Mouse (Mus musculus): Measurements from ENCODE around the gene Ptpn3.
"Not testable (repeated sequence)": the region's sequence is repeated elsewhere in the genome, so short reads cannot be mapped to it uniquely, and the experiment has no call there.

The Ptpn3 gene

DNA sequence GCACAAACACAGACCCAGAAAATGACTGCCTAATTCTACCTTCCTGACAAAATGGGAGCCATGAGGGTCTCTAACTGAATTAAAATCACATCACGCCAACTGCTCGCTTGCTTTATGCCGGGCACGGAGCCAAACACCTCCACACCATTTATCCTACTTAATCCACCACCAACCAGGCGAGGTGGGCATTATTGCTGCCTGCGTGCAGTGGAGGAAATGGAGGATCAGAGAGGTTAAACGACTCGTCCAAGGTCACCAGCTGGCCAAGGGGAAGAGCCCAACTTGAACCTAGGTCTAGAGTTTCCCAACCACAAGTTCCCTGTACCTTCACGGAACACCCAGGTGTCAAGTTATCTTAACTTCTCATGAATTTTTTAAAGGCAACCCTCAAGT is 2.3 kb downstream of the Ptpn3 start:
- no peak for DNase-seq (ENCODE audit: low spot score in 2 of 2)

DNA sequence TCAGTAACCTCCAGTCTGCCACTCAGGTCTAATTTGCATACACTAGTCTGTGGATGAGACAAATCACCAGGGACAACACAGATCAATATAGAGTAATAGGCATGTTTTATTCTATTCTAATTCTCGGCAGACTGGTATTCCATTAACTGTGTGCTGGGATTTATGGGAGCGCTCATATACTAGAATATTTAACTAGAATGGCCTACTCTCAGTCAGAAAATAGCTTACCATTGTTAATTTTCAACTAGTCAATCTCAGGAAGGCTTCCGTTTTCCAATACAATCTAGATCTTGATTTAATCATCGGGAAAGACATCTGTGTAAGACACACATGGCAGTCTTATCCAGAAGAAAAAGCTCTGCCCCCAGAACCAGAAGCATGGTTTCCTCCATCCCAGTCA is 3.5 kb downstream of the Ptpn3 start:
- no peak for DNase-seq (ENCODE audit: low spot score in 2 of 2)

DNA sequence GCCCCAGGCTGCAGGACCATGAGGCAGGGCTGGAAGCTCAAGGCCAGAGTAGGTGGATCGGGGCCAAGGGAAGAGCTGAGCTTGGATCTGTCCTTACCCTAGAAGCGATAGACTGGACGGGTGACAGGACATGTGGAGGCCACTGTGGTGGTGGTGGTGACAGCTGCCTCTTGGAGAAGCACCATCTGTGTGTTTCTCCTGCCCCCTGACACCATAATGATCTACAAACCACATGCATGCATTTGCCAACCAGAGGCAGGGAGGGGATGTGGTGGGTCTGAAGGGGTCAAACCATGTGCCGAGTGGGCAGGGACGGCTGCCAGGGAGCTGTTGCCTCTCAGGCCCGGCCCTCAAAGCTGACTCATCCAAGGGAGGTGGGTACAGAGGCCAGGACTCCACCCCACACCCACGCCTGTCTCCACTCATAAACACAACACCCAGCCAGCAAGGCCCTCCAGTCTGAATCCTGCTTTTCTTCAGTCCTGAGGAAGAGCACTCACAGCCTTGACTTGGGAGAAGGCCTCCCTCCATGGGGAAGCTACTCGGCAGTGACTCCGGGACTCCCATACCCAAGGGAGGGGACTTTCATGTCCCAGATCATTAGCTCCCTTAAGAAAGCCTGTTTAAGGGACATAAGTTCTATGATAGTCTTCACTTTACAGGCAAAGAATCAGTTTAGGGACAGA is 6.5 kb downstream of the Ptpn3 start:
- DNase-seq (ENCODE audit: low spot score in 2 of 2): no peak

DNA sequence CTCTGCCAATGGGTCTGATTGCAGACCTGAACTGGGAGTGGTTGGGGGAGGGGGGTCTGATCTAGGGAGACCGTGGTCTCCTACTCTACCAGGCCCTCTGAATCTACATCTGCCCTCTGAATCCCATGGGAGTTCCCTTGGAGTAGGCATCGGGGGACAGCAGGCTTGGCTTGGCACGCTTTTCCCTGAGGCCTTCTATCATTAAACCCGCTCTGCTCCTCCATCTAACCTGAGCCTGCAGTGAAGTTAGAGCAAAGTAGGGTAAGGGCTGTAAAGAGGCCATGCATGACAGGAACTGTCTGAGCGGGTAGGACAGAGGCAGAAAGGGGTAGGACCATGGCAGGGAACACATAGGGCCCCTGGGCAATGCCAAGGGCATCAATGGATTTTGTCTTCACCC is 9.0 kb downstream of the Ptpn3 start:
- no peak for DNase-seq (ENCODE audit: low spot score in 2 of 2)

DNA sequence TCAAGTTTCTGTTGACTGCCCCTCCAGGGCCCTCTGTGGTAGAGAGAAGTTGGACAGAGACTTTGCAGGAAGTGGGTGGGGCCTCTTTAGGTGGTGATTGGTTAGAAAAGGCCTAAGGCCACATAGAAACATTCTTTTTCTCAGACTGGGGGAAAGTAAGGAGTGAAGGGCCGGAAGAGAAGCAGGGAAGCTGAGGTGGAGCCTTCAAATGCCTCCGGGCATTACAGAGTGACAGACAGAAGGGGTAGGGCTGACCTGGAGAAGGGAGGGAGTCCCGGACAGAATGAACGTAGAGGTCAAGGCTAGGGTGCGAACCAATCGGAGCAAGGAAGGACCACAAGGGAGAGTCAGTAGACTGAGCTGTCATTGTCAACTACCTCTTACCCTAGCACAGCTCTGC is 11.6 kb downstream of the Ptpn3 start:
- no peak for DNase-seq (ENCODE audit: low spot score in 2 of 2)

DNA sequence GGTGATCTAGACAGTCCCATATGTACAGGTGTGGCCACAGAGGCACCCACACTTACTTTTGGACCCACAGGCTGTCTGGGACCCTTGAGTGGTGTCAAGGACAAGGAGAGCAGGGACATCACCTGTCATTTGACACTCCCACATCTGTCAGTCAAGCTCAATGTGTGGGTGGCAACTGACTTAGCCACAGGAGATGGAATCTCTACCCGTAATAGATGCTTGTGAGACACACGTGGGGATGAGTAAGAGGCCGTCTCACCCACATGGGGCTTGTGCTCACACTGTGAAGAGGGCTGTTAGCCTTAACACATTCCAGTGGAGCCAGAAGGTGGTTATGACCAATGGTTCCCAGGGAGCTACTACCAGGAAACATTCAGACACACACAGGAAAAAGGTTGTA is 13.8 kb downstream of the Ptpn3 start:
- no peak for DNase-seq (ENCODE audit: low spot score in 2 of 2)

DNA sequence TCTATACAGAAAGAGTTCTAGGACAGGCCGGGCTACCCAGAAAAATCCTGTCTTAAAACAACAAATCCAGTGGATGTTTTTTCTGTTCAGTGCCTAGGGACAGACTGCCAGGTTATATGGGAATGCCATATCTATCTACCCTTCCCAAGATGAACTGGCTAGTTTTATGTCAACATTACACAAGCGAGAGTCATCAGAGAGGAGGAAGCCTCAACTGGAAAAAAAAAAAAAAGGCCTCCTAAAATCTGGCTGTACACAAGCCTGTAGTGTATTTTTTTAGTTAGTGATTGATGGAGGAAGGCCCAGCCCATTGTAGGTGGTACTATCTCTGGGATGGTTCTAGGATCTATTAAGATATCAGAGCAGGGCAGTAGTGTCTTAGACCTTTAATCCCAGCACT is 16.4 kb downstream of the Ptpn3 start:
- DNase-seq (ENCODE audit: low spot score in 2 of 2): no peak

DNA sequence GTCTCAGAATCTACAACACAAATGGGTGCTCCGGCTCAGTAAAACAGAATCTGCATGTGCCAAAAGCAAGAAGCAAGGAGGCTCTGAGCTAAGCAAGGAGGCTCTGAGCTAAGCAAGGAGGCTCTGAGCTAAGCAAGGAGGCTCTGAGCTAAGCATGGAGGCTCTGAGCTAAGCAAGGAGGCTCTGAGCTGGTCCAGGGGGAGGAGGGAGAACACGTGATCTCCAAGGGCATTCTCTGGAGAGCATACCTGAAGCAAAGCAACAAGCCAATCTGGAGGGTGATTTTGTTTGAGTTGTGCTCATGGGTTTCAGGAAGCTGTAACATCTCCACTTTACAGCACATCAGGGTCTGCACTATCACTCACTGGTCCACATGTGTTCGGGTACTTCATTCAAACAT is 18.4 kb downstream of the Ptpn3 start:
- DNase-seq (ENCODE audit: low spot score in 2 of 2): no peak

DNA sequence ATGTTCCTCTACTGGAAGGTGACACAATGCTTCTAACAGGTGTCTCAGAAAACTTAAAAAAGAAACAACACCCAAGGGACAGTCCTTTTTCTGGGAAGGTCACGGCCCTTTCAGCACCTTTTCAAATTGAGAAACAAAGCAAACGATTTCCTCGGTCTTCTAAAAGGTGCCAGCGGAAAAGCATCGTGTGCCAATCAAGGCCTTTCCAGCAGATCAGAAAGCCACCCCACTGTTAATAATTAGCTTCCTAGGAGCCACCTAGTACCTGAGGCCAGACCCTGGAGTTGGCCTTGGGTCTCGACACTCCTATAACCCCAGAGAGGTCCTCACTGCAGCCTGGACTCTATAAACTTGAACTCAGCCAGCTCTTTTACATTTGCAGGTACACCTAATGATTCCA is 19.0 kb downstream of the Ptpn3 start:
- no peak for DNase-seq (ENCODE audit: low spot score in 2 of 2)

DNA sequence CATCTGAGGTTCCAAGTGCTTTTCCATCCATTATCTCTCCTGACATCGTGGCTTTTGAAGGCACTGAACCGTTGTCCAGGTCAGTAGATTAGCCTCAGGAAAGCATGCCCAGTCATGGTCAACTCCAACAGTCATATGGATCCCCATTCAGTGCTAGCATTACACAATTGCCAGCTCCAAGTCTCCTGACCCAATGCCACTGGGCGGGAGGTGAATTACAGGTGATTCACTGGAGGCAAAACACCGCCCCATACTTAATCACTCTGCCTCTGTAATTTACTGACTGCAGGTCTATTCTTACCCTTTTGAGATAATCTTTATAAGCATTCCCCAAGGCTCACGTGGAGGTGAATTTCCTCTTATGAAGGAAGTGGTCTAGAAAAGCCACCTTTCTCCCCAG is 19.5 kb downstream of the Ptpn3 start:
- no peak for DNase-seq (ENCODE audit: low spot score in 2 of 2)

DNA sequence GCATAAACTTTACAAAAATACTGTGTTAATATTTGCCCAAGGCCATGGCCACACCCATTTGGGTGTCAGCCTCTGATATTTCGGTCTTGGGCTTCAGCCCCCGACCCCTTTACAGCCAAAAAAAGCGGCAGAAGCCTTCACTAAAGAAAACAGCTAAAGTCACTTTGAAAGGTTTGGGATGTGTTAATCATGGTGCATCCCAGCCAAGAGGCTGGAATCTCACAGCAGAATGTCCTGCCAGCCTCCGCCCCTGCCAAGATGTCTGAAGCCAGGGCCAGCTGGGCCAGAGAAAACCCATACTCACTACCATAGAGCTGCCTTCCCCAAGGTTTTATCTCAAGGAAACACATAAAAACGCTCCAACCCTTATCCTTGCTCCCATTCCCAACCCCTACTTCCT is 20.7 kb downstream of the Ptpn3 start:
- DNase-seq (ENCODE audit: low spot score in 2 of 2): no peak

DNA sequence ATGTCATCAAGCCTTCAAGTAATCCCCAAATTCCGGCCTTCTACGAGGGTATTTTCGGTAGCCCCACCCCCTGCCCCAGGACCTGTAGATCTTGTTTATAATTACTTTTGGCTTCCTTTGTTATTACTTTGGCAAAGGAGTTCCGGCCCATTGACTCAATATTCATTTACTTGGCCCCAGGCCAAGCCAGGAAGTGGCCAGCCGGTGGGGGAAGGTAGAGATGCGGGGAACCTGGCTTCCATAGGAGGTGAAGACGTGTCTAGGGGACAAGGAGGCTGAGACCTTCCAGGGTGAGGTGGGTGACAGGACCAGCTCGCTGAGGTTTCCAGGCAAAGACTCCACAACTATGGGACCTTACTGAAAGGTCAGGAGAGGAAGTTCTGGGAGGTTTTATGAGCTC is 22.4 kb downstream of the Ptpn3 start:
- DNase-seq (ENCODE audit: low spot score in 2 of 2): peak; percentile 23 to 30

DNA sequence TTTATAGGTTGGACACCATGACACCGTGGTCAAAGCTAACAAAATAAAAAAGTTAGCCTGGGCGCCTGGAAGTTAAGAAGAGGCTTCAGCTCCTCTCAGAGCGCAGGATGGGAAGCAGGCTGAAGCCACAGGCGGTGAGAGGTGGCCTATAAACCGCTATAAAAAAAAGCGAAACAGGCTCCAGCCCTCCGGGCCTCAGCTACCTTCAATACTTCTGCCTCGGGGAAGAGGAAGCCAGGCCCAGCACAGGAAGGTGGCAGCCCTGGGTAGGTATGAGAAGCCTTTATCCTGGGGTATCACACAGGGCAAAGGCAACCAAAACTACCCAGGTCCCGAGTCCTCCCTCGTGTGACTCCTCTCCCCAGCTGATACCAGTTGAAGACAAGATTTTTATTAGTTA is 22.8 kb downstream of the Ptpn3 start:
- DNase-seq (ENCODE audit: low spot score in 2 of 2): no peak

DNA sequence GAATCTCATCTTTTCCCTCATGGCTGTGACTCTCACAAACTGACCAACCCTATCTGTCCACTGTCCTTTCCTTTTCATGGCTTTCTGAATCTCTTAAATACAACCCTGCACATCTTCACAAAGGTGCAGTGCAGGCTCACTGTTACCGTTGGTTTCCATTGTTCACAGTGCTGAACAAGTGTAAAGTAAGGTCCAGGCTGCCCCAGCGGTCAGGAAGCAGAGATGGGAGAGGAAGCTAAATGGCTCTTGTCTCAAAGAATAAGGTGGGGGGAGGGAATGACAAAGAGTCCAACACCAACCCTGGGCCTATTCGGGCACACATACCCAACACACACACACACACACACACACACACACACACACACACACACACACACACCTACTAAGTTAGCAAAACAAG is 24.0 kb downstream of the Ptpn3 start:
- no peak for DNase-seq (ENCODE audit: low spot score in 2 of 2)

DNA sequence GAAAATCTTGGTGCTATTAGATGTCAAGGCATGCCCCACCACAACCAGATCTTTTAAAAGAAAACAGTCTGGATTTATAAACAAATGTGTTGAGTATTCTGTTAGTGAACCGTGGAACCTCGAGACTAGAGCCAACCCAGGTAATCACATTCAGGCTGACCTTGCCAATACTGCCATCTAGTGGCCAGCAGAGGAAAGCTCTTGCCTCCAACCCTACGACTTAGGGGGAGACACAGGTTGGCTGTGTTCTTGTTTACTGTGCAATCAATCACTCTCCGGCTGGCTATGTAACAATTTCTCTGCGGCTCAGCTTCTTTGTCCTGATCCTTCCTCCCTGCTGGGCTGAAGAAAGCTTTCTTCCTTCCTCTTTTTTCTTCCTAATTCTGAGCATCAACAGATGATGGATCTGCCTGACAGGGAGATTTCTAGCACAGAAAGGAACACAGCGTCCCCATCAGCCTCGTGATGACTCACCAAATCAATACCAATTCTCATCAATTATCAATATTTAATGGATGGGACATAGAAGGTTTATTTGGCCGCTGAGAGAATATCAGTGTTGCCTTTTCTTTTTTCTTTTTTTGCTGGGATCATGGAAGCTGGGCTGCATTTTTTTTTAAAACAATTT is 26.4 kb downstream of the Ptpn3 start:
- DNase-seq (ENCODE audit: low spot score in 2 of 2): peak; percentile 46 to 50

DNA sequence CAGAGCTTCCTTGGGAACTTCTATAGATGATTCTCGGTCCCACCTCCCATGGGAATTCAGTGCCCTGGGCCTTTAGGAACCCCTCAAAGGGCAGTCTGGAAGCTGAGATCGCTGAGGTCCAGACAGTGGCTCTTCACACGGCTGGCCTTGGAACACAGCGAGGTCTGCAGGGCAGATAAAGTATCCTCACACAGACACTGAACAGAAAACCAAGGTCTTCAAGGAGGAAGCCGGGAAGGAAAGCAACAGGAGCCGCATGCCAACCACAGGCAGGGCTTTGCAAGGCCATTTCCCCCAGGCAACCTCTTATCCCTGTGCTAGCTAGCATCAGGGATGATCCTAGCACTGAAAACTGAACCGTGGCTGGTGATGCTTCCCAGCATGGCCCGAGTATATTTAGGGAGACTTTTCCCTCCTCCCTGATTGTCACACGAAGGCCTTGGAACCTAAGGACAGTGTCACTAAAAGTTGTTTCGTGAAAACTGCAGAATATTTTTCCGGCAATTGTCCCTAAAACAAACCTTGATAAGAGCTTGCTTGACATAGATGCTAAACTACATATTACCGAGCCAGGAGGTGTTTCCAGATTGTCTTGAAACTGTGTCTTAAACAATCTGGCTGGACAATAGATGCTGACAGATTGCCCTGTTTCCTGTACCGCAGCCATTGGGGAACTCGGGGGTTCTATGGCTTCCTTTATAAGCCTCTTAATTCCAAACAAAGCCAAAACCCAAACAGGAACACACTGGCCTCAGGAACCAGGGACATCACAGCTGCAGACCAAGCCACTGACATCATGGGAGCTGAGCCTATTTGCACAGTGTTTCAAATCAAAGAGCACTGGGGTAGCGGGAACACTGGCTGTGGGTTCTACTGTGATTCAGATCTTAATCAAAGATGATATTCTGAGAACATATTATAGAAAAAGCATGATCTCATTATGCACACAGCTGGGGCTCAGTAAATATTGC is 27.8 kb downstream of the Ptpn3 start:
- no peak for DNase-seq (ENCODE audit: low spot score in 2 of 2)

DNA sequence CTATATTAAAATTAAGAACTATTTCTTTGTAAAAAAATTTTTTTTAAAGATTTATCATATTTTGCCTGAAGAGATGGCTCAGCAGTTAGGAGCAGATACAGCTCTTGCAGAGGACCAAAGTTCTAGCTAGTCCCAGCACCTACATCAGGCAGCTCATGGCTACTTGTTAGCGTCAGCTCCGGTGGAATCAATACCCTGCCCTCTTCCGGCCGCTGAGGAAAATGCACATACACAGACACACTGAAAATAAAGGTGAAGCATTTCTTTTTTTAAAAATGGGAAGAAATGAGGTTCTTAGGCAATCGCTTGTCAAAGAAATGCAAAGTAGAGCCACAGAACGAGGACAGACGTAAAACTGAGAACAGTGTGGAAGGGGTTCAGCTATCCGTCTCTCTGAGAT is 30.6 kb downstream of the Ptpn3 start:
- no peak for DNase-seq (ENCODE audit: low spot score in 2 of 2)

DNA sequence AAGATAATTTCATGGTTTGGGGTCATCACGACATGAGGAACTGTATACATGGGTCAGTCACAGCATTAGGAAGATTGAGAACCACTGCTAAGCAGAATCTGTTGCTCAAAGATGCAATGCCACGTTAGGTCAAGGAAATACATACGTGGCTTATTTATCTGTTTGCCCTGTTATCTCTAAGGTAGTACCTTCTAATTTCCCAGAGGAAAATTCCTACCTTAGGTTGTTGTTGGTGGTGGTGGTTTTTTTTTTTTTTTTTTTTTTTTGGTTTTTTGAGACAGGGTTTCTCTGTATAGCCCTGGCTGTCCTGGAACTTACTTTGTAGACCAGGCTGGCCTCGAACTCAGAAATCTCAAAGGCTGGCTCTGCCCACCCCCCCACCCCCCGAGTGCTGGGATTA is 31.1 kb downstream of the Ptpn3 start:
- DNase-seq (ENCODE audit: low spot score in 2 of 2): not testable (repeated sequence)

DNA sequence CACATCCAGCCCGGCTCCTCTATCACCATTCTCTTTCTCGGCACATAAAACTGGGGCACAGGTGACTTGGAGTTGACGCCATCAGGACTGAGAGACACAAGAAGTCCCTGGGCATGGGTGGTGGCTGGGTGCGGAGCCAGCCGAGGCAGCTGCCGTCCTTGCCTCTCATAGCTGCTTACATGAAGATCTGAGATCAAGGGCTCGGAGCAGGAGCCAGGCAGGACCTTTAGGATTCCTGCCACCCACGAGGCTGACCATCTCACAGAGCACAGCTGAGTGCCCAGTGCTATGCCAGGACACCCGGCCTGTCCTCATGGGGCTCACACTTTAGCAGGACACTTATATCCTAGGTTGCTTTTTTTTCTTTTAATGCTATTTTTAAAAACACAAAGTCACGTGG is 32.3 kb downstream of the Ptpn3 start:
- DNase-seq (ENCODE audit: low spot score in 2 of 2): no peak

DNA sequence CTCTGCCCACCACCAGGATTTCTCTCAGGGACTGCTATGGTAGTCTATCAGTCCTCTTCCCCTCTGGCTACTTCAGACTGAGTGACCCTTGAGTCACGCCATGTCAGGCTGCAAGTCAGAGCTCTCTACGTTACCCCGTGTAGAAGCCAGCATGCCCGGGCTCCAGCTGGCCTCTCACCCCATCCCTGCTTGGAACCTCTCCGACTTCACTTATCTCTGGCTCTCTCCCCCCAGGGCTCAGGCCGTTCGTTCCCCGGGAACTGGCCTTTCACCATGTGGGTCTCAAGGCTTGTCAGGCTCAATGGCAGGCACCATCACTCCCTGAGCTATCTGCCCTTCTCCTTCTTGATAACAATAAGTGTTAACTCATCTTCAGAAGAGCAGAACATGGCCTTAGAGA is 33.3 kb downstream of the Ptpn3 start:
- DNase-seq (ENCODE audit: low spot score in 2 of 2): no peak

DNA sequence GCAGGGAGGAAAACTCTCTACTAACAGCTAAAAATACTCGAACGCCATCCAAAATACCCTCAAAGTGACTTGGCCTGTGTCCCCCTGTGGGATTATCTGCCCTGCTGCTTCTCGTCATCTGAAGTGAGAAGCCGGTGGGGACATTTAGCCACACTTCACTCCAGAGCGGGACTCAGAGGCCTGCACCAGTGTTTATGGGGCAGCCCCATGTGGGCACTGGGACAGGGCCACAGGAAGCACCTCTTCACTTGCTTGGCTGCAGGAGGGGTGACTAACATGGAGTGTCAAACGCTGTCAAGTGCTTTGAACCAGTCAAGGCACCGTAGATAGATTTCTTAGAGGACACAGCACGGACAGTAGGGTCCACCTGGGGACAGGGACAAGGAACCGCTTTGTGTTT is 35.2 kb downstream of the Ptpn3 start:
- DNase-seq (ENCODE audit: low spot score in 2 of 2): no peak

DNA sequence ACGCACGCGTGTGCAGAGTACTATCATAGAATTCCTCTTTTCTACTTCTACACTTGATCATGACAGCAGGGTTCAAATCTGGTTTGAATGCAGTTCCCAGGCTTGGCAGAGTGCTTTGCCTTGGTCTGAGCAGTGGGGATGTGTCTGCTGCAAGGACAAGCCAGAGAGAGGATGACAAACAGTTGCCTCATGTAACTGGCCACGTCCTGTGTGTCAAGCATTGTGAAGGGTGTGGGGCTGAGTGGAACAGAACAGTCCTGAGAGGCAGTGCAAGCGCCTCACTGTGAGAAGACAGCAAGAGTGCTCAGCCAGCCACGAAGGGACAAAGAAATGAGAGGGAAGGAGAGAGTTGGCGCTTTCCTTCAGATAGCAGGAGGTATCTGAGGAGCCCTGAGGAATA is 37.9 kb downstream of the Ptpn3 start:
- no peak for DNase-seq (ENCODE audit: low spot score in 2 of 2)

All from natural killer cell, adult 2 months (primary cell).